Mouse (Mus musculus) MEL (cell line): Measurements from ENCODE around the gene Cyp17a1.

Source experiments
- CTCF ChIP-seq, 3 experiments: IDR thresholded peaks in 2 of 3; conservative IDR thresholded peaks in 1 of 3; 2 replicates each; pipeline ENCODE4 v1.5.1; 2011 to 2012; ENCODE audit warnings: low read length in 3 of 3, low read depth in 2 of 3, mild to moderate bottlenecking in 2 of 3, improper control_type of control experiment in 1 of 3, inconsistent platforms in 1 of 3, mixed read lengths in 1 of 3, moderate library complexity in 1 of 3; ENCODE audit not compliant: control insufficient read depth in 1 of 3, insufficient read depth in 1 of 3, poor library complexity in 1 of 3, severe bottlenecking in 1 of 3
- EP300 ChIP-seq, 2 experiments: IDR thresholded peaks; 2 replicates each; pipeline ENCODE4 v1.6.1; 2011; ENCODE audit warnings: improper control_type of control experiment in 2 of 2, low read length in 2 of 2, low read depth in 1 of 2, mild to moderate bottlenecking in 1 of 2
- JUND ChIP-seq: IDR thresholded peaks from 2 replicates; pipeline ENCODE4 v1.6.1; 2011; ENCODE audit warnings: low read depth, mild to moderate bottlenecking, improper control_type of control experiment, low read length
- KAT2A ChIP-seq: conservative IDR thresholded peaks from 2 replicates; pipeline ENCODE4 v1.6.1; 2012; ENCODE audit warnings: low read depth, low read length, improper control_type of control experiment, inconsistent platforms
- MAX ChIP-seq: IDR thresholded peaks from 2 replicates; pipeline ENCODE4 v1.6.1; 2011; ENCODE audit warnings: low read length, improper control_type of control experiment
- MYC ChIP-seq: IDR thresholded peaks from 2 replicates; pipeline ENCODE4 v1.6.1; 2011; ENCODE audit warnings: low read depth, mild to moderate bottlenecking, low read length, improper control_type of control experiment, moderate library complexity
- POLR2A ChIP-seq, 2 experiments: IDR thresholded peaks; 2 replicates each; pipeline ENCODE4 v1.6.1; 2011 to 2012; ENCODE audit warnings: low read length in 2 of 2, mild to moderate bottlenecking in 2 of 2, control low read depth in 1 of 2, improper control_type of control experiment in 1 of 2, low read depth in 1 of 2, moderate library complexity in 1 of 2; ENCODE audit not compliant: control insufficient read depth in 1 of 2, insufficient read depth in 1 of 2, poor library complexity in 1 of 2
- POLR2AphosphoS2 ChIP-seq: IDR thresholded peaks from 2 replicates; pipeline ENCODE4 v1.6.1; 2011; ENCODE audit warnings: low read length, improper control_type of control experiment
- SIN3A ChIP-seq: IDR thresholded peaks from 2 replicates; pipeline ENCODE4 v1.6.1; 2012; ENCODE audit warnings: low read length, improper control_type of control experiment, inconsistent platforms
- ZMIZ1 ChIP-seq: IDR thresholded peaks from 2 replicates; pipeline ENCODE4 v1.6.1; 2012; ENCODE audit warnings: low read depth, mild to moderate bottlenecking, inconsistent platforms, low read length, improper control_type of control experiment, moderate library complexity

GRCm38 (mm10) chr19:46693146-46693545 is 20.2 kb upstream of the Cyp17a1 start:
- TF ChIP-seq JUND (no peak), EP300 (IDR thresholded peaks at IDR 0.05; ENCODE audit: low read depth in 1 of 2, low read length in 2 of 2) (no peak), ZMIZ1 (no peak), MYC (no peak), POLR2AphosphoS2 (no peak), CTCF (IDR thresholded peaks at IDR 0.05 in 2 of 3, conservative IDR thresholded peaks at IDR 0.05 in 1 of 3; ENCODE audit: control insufficient read depth in 1 of 3, insufficient read depth in 1 of 3, low read depth in 2 of 3, low read length in 3 of 3, poor library complexity in 1 of 3, severe bottlenecking in 1 of 3) (no peak), KAT2A (no peak), SIN3A (no peak), MAX (no peak), POLR2A (IDR thresholded peaks at IDR 0.05; ENCODE audit: control insufficient read depth in 1 of 2, insufficient read depth in 1 of 2, low read depth in 1 of 2, low read length in 2 of 2, poor library complexity in 1 of 2) (no peak)
